Mouse (Mus musculus): Measurements from ENCODE around the gene BC030867.

Gene BC030867

GRCm38 (mm10) chr11:102248630-102249230, at the start of gene BC030867:
BC030867 (plus strand) TSS chr11:102248882.
- DNase-seq (ENCODE audit: low read depth, low spot score) = peak; percentile 84

GRCm38 (mm10) chr11:102199856-102200255, 48.8 kb upstream of the BC030867 start:
- no peak for DNase-seq (ENCODE audit: low read depth, low spot score)

GRCm38 (mm10) chr11:102201408-102201821, 47.3 kb upstream of the BC030867 start:
- DNase-seq (ENCODE audit: low read depth, low spot score) = peak; percentile 88

- no peak for DNase-seq (ENCODE audit: low read depth, low spot score)
Observed at GRCm38 (mm10) chr11:102206481-102206880, 42.2 kb upstream of the BC030867 start.

- DNase-seq (ENCODE audit: low read depth, low spot score) = no peak
Observed at GRCm38 (mm10) chr11:102207825-102208777, 40.6 kb upstream of the BC030867 start.

- no peak for DNase-seq (ENCODE audit: low read depth, low spot score)
Observed at GRCm38 (mm10) chr11:102208846-102209245, 39.8 kb upstream of the BC030867 start.

- DNase-seq (ENCODE audit: low read depth, low spot score) = no peak
Observed at GRCm38 (mm10) chr11:102209742-102210141, 38.9 kb upstream of the BC030867 start.

GRCm38 (mm10) chr11:102210185-102210584, 38.5 kb upstream of the BC030867 start:
- DNase-seq (ENCODE audit: low read depth, low spot score) = no peak

- no peak for DNase-seq (ENCODE audit: low read depth, low spot score)
Observed at GRCm38 (mm10) chr11:102211011-102211410, 37.7 kb upstream of the BC030867 start.

GRCm38 (mm10) chr11:102211936-102212341, 36.7 kb upstream of the BC030867 start:
- DNase-seq (ENCODE audit: low read depth, low spot score) = no peak

GRCm38 (mm10) chr11:102214430-102215156, 34.1 kb upstream of the BC030867 start:
- no peak for DNase-seq (ENCODE audit: low read depth, low spot score)

- no peak for DNase-seq (ENCODE audit: low read depth, low spot score)
Observed at GRCm38 (mm10) chr11:102215511-102215910, 33.2 kb upstream of the BC030867 start.

GRCm38 (mm10) chr11:102216056-102216885, 32.4 kb upstream of the BC030867 start:
- peak; percentile 78 for DNase-seq (ENCODE audit: low read depth, low spot score)

- DNase-seq (ENCODE audit: low read depth, low spot score) = no peak
Observed at GRCm38 (mm10) chr11:102216886-102217240, 31.8 kb upstream of the BC030867 start.

GRCm38 (mm10) chr11:102217396-102217795, 31.3 kb upstream of the BC030867 start:
- DNase-seq (ENCODE audit: low read depth, low spot score) = no peak

- DNase-seq (ENCODE audit: low read depth, low spot score) = no peak
Observed at GRCm38 (mm10) chr11:102217876-102218430, 30.7 kb upstream of the BC030867 start.

- DNase-seq (ENCODE audit: low read depth, low spot score) = peak; percentile 93
Observed at GRCm38 (mm10) chr11:102218783-102219182, 29.9 kb upstream of the BC030867 start.

- DNase-seq (ENCODE audit: low read depth, low spot score) = peak; percentile 77
Observed at GRCm38 (mm10) chr11:102219247-102219993, 29.3 kb upstream of the BC030867 start.

- DNase-seq (ENCODE audit: low read depth, low spot score) = no peak
Observed at GRCm38 (mm10) chr11:102219994-102220346, 28.7 kb upstream of the BC030867 start.

- DNase-seq (ENCODE audit: low read depth, low spot score) = no peak
Observed at GRCm38 (mm10) chr11:102220451-102220850, 28.2 kb upstream of the BC030867 start.
